Mouse (Mus musculus): ENCODE results near the gene Kif1c. TPM values are rescaled to one million over a fixed set of nuclear protein-coding genes. Genes with fewer than 3 reads are reported as not detected.

The Kif1c gene
- polyA plus RNA-seq, 1 experiment from 2014 or later: 3.0 TPM

- Histone ChIP-seq H3K9me3 (no peaks in the 10 kb centered on the region), H3K4me1 (no peaks in the 10 kb centered on the region), H3K4me2 (replicated peaks) (no peak overlapping the region), H3K9ac (no peak overlapping the region), H3K27me3 (no peaks in the 10 kb centered on the region), H3K36me3 (peaks cover 40% of the 10 kb centered on the region), H3K27ac (no peak overlapping the region), H3K4me3 (no peak overlapping the region)
- 80% methylated on average over 9 of the region's 9 CpGs for WGBS
- no peak for ATAC-seq (ENCODE audit: insufficient number of reproducible peaks, insufficient read depth, low FRiP score, low TSS enrichment)
Measured at GRCm38 (mm10) chr11:70730427-70731038, 30.2 kb downstream of the Kif1c start.

DNA sequence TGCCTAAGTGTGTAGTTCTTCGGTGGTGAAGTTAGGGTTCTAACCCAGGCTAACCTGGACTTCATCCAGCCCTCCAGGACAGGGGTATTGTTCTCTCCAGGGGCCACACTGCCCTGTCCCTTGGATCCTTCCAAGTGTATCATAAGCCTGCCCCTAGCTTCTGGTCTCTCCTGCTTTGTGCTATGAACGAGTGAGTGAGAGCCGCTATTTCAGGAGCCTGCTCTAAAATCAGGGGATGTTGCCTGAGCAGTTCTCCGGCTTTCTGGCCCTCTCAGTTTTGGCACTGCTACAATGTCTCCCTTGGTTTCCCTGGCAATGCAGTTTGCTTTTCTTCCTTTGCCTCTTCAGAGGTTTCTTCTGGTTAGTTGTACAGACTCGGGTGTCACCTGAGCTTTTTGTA, 30.8 kb downstream of the Kif1c start:
- H3K27me3 ChIP-seq: no peaks in the 10 kb centered on the region
- no peak for ATAC-seq (ENCODE audit: insufficient number of reproducible peaks, insufficient read depth, low FRiP score, low TSS enrichment)
- WGBS: 69% methylated on average over 5 of the region's 5 CpGs

GRCm38 (mm10) chr11:70733256-70733655, 32.9 kb downstream of the Kif1c start:
- H3K27ac ChIP-seq: no peak overlapping the region
- 51% methylated on average over 5 of the region's 5 CpGs for WGBS
- ATAC-seq (ENCODE audit: insufficient number of reproducible peaks, insufficient read depth, low FRiP score, low TSS enrichment): no peak

More for the DNA sequence above, 30.8 kb downstream of the Kif1c start:
- H3K27ac ChIP-seq: no peak overlapping the region
- no peak overlapping the region for H3K9ac ChIP-seq
- peaks cover 33% of the 10 kb centered on the region for H3K36me3 ChIP-seq
- no peak overlapping the region for H3K4me3 ChIP-seq
- H3K4me1 ChIP-seq: no peaks in the 10 kb centered on the region
- H3K9me3 ChIP-seq: no peaks in the 10 kb centered on the region
- no peak overlapping the region for H3K4me2 ChIP-seq (replicated peaks)

GRCm38 (mm10) chr11:70737749-70738148, 37.4 kb downstream of the Kif1c start:
- no peaks in the 10 kb centered on the region for H3K36me3 ChIP-seq
- H3K4me2 ChIP-seq (replicated peaks): no peak overlapping the region
- H3K27ac ChIP-seq: no peak overlapping the region
- 73% methylated on average over 5 of the region's 5 CpGs for WGBS
- H3K4me1 ChIP-seq: no peaks in the 10 kb centered on the region
- no peaks in the 10 kb centered on the region for H3K27me3 ChIP-seq
- no peak overlapping the region for H3K4me3 ChIP-seq
- no peaks in the 10 kb centered on the region for H3K9me3 ChIP-seq
- no peak for ATAC-seq (ENCODE audit: insufficient number of reproducible peaks, insufficient read depth, low FRiP score, low TSS enrichment)
- H3K9ac ChIP-seq: no peak overlapping the region

More at GRCm38 (mm10) chr11:70733256-70733655, 32.9 kb downstream of the Kif1c start:
- peaks cover 12% of the 10 kb centered on the region for H3K36me3 ChIP-seq
- H3K9me3 ChIP-seq: no peaks in the 10 kb centered on the region
- H3K9ac ChIP-seq: no peak overlapping the region
- no peaks in the 10 kb centered on the region for H3K4me1 ChIP-seq
- no peak overlapping the region for H3K4me3 ChIP-seq
- no peak overlapping the region for H3K4me2 ChIP-seq (replicated peaks)
- no peaks in the 10 kb centered on the region for H3K27me3 ChIP-seq

DNA sequence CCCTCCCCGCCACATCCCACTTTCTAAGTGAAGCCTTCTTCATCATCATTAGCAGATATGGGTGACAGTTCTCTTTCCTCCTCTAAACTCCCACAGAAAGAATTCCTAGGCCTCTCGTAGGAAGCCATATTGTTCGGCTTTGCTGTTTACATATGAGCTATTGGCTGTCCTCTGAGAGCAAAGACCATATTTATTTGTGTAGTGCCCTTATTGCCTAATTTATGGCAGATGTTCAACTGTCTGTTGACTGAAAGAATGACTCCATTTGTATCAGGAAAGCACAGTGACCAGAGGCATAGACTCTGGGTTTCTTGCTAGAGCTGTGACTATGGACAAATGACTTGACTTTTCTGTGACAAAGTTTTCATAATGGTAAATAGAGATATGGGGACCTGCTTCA, 41.3 kb downstream of the Kif1c start:
- no peaks in the 10 kb centered on the region for H3K4me1 ChIP-seq
- H3K4me3 ChIP-seq: no peak overlapping the region
- H3K36me3 ChIP-seq: no peaks in the 10 kb centered on the region
- ATAC-seq (ENCODE audit: insufficient number of reproducible peaks, insufficient read depth, low FRiP score, low TSS enrichment): no peak
- no peak overlapping the region for H3K4me2 ChIP-seq (replicated peaks)
- no peak overlapping the region for H3K27ac ChIP-seq
- H3K27me3 ChIP-seq: no peaks in the 10 kb centered on the region
- H3K9me3 ChIP-seq: no peaks in the 10 kb centered on the region
- WGBS: 91% methylated on average over 3 of the region's 3 CpGs
- H3K9ac ChIP-seq: no peak overlapping the region

DNA sequence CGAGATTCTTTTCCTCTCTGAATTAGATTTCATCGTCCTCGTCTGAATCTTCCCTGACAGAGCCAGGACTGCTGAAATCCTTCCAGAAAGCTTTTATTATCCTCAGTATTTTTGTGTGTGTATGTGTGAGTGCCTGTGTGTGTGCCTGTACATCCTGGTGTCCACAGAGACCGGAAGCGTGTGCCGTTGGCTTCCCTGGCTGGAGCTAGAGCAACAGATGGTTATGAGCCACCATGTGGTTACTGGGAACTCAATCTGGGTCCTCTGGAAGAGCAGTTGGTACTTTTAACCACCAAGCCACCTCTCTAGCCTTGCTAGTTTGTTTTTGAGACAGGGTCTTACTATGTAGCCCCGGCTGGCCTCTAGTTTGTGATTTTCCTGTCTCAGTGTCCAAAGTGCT, 41.8 kb downstream of the Kif1c start:
- no peaks in the 10 kb centered on the region for H3K4me1 ChIP-seq
- 82% methylated on average over 7 of the region's 7 CpGs for WGBS
- no peak overlapping the region for H3K4me2 ChIP-seq (replicated peaks)
- no peaks in the 10 kb centered on the region for H3K36me3 ChIP-seq
- H3K27me3 ChIP-seq: no peaks in the 10 kb centered on the region
- no peaks in the 10 kb centered on the region for H3K9me3 ChIP-seq
- ATAC-seq (ENCODE audit: insufficient number of reproducible peaks, insufficient read depth, low FRiP score, low TSS enrichment): no peak
- no peak overlapping the region for H3K9ac ChIP-seq
- H3K27ac ChIP-seq: no peak overlapping the region
- H3K4me3 ChIP-seq: no peak overlapping the region

DNA sequence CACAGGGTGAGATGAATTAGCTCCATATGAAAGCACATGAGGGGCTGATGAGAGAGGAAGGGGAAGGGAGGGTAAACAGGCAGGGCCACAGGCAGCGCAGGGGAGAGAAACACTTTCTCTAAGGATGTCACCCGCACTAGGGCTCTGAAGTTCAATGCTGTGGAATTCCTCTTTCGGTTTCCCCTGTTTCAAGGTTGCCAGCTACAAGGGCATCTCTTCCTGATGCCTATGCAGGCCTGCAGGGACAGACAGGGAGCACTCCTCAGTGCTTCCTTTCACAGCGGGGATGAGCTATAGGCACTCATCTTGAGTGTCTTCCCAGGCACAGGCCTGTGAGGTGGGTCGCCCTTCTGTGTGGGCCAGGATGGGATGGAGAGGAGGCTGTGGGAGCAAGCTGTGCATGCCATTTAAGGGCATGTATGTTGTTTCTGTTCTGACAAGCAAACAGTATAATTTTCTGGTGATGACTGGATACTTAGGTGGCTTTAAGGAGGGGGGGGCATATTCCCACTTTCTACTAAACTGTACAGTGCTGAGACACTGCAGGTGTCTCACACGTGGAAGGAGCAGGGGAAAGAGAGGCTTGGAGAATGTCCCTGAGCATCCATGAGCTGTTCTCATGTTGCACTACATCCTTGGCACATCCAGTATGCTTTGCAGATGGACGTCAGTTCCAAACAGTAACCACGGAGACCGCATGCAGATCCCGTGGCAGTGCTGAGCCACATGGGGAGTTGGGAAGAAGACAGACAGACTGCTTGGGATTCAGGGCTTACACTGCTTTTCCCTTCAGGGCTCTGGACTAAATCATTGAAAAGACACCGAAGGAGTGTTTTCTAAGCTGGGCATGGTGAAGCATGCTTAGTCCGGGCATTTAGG, 42.5 kb downstream of the Kif1c start:
- Histone ChIP-seq H3K27ac (no peak overlapping the region), H3K9ac (no peak overlapping the region), H3K9me3 (no peaks in the 10 kb centered on the region), H3K36me3 (no peaks in the 10 kb centered on the region), H3K4me2 (replicated peaks) (no peak overlapping the region), H3K4me1 (no peaks in the 10 kb centered on the region), H3K4me3 (no peak overlapping the region), H3K27me3 (no peaks in the 10 kb centered on the region)
- no peak for ATAC-seq (ENCODE audit: insufficient number of reproducible peaks, insufficient read depth, low FRiP score, low TSS enrichment)
- WGBS: 76% methylated on average over 12 of the region's 12 CpGs

GRCm38 (mm10) chr11:70745636-70746035, 45.3 kb downstream of the Kif1c start:
- H3K4me1 ChIP-seq: no peaks in the 10 kb centered on the region
- 83% methylated on average over 7 of the region's 7 CpGs for WGBS

GRCm38 (mm10) chr11:70747876-70748545, 47.7 kb downstream of the Kif1c start:
- H3K4me1 ChIP-seq: no peaks in the 10 kb centered on the region
- WGBS: 87% methylated on average over 4 of the region's 4 CpGs
- no peaks in the 10 kb centered on the region for H3K27me3 ChIP-seq
- no peaks in the 10 kb centered on the region for H3K36me3 ChIP-seq
- no peak for ATAC-seq (ENCODE audit: insufficient number of reproducible peaks, insufficient read depth, low FRiP score, low TSS enrichment)
- H3K4me3 ChIP-seq: no peak overlapping the region
- H3K9me3 ChIP-seq: no peaks in the 10 kb centered on the region
- H3K4me2 ChIP-seq (replicated peaks): no peak overlapping the region
- H3K27ac ChIP-seq: no peak overlapping the region
- H3K9ac ChIP-seq: no peak overlapping the region

More at GRCm38 (mm10) chr11:70745636-70746035, 45.3 kb downstream of the Kif1c start:
- Histone ChIP-seq H3K4me3 (no peak overlapping the region), H3K4me2 (replicated peaks) (no peak overlapping the region), H3K9ac (no peak overlapping the region), H3K9me3 (no peaks in the 10 kb centered on the region), H3K27me3 (no peaks in the 10 kb centered on the region), H3K36me3 (no peaks in the 10 kb centered on the region), H3K27ac (no peak overlapping the region)
- ATAC-seq (ENCODE audit: insufficient number of reproducible peaks, insufficient read depth, low FRiP score, low TSS enrichment): no peak

GRCm38 (mm10) chr11:70752337-70753017, 52.1 kb downstream of the Kif1c start:
- Histone ChIP-seq H3K27ac (no peak overlapping the region), H3K4me2 (replicated peaks) (no peak overlapping the region), H3K27me3 (no peaks in the 10 kb centered on the region), H3K9ac (no peak overlapping the region), H3K36me3 (no peaks in the 10 kb centered on the region), H3K4me1 (no peaks in the 10 kb centered on the region), H3K9me3 (no peaks in the 10 kb centered on the region), H3K4me3 (no peak overlapping the region)
- ATAC-seq (ENCODE audit: insufficient number of reproducible peaks, insufficient read depth, low FRiP score, low TSS enrichment): no peak
- 82% methylated on average over 4 of the region's 4 CpGs for WGBS

- H3K9me3 ChIP-seq: no peaks in the 10 kb centered on the region
- ATAC-seq (ENCODE audit: insufficient number of reproducible peaks, insufficient read depth, low FRiP score, low TSS enrichment): no peak
- no peak overlapping the region for H3K9ac ChIP-seq
- no peaks in the 10 kb centered on the region for H3K27me3 ChIP-seq
- no peak overlapping the region for H3K4me2 ChIP-seq (replicated peaks)
- H3K4me1 ChIP-seq: no peaks in the 10 kb centered on the region
- no peak overlapping the region for H3K4me3 ChIP-seq
- H3K27ac ChIP-seq: no peak overlapping the region
- WGBS: 89% methylated on average over 10 of the region's 10 CpGs
- no peaks in the 10 kb centered on the region for H3K36me3 ChIP-seq
Measured at GRCm38 (mm10) chr11:70753146-70753545, 52.8 kb downstream of the Kif1c start.
